ENCODE assay signal across 8 mouse cellular contexts in genomic region chr16:92697227-92697736, GRCm38 (mm10).
DNase-seq lines count a peak whose midpoint lies in the region; ATAC-seq and TF ChIP-seq lines count a peak whose summit lies in the region.

No protein-coding gene starts in this region.

- peak overlapping the region; percentile 92 for H3K4me2 ChIP-seq in forebrain, embryonic 14.5 days (ENCODE audit: low read length)
- peak overlapping the region; percentile 100 for H3K4me2 ChIP-seq in limb, embryonic 11.5 days (ENCODE audit: low read depth, severe bottlenecking)
- peak overlapping the region; percentile 98 for H3K4me2 ChIP-seq in midbrain, embryonic 11.5 days

- no peak overlapping the region for H3K27ac ChIP-seq in forebrain, embryonic 14.5 days (ENCODE audit: low read depth, low read length)
- 0 out of 2 replicates have a peak overlapping the region, but pooled peaks have one; percentile 24 for H3K27ac ChIP-seq in limb, embryonic 11.5 days (replicated peaks; ENCODE audit: low read depth, low read length)
- no peak overlapping the region for H3K27ac ChIP-seq in midbrain, embryonic 11.5 days (ENCODE audit: low read depth, low read length)
- peak overlapping the region; percentile 74 for H3K27ac ChIP-seq in spleen, adult 2 months (ENCODE audit: insufficient read depth, low read length)

- H3K4me3 ChIP-seq in forebrain, embryonic 14.5 days (ENCODE audit: low read depth, low read length) = peak overlapping the region; percentile 42
- peak overlapping the region; percentile 56 for H3K4me3 ChIP-seq in limb, embryonic 11.5 days (ENCODE audit: low read depth, low read length)
- H3K4me3 ChIP-seq in midbrain, embryonic 11.5 days (ENCODE audit: low read depth, low read length) = peak overlapping the region; percentile 50
- H3K4me3 ChIP-seq in spleen, adult 2 months (ENCODE audit: extremely low read depth, insufficient read depth, insufficient read length) = peak overlapping the region; percentile 64

- TF ChIP-seq CTCF in spleen, adult 2 months (IDR thresholded peaks at IDR 0.05; ENCODE audit: extremely low read depth, insufficient read depth, insufficient read length, insufficient replicate concordance) = no peak

- TF ChIP-seq POLR2A in spleen, adult 2 months (IDR thresholded peaks at IDR 0.05; ENCODE audit: low read depth, low read length) = no peak

- peak overlapping the region; percentile 47 for H3K9ac ChIP-seq in forebrain, embryonic 14.5 days (ENCODE audit: low read length)
- peak overlapping the region; percentile 63 for H3K9ac ChIP-seq in limb, embryonic 11.5 days (ENCODE audit: low read length)
- peak overlapping the region; percentile 55 for H3K9ac ChIP-seq in midbrain, embryonic 11.5 days (ENCODE audit: low read length)

- H3K36me3 ChIP-seq in forebrain, embryonic 14.5 days (ENCODE audit: control insufficient read depth, insufficient read depth, low read length) = no peaks in the 10 kb centered on the region
- no peaks in the 10 kb centered on the region for H3K36me3 ChIP-seq in limb, embryonic 11.5 days (ENCODE audit: control insufficient read depth, insufficient read depth, low read length)
- no peaks in the 10 kb centered on the region for H3K36me3 ChIP-seq in midbrain, embryonic 11.5 days (ENCODE audit: control insufficient read depth, insufficient read depth, low read length)
- H3K36me3 ChIP-seq in spleen, adult 2 months (ENCODE audit: control insufficient read depth, insufficient read depth, low read length) = peaks cover 2% of the 10 kb centered on the region; the same call in 1 of the 2 replicates

- no peaks in the 10 kb centered on the region for H3K9me3 ChIP-seq in forebrain, embryonic 14.5 days (replicated peaks; ENCODE audit: control insufficient read depth, low read length)
- H3K9me3 ChIP-seq in limb, embryonic 11.5 days (ENCODE audit: control insufficient read depth, low read length) = no peaks in the 10 kb centered on the region
- no peaks in the 10 kb centered on the region for H3K9me3 ChIP-seq in midbrain, embryonic 11.5 days (ENCODE audit: control insufficient read depth, low read length)

- under 1% methylated on average over 53 of the region's 53 CpGs for WGBS in forebrain, embryonic 14.5 days
- under 1% methylated on average over 53 of the region's 53 CpGs for WGBS in limb, embryonic 11.5 days
- 1% methylated on average over 51 of the region's 53 CpGs for WGBS in midbrain, embryonic 11.5 days
- under 1% methylated on average over 53 of the region's 53 CpGs for whole genome bisulfite sequencing in spleen, adult 2 months

- H3K27me3 ChIP-seq in forebrain, embryonic 14.5 days (replicated peaks; ENCODE audit: control insufficient read depth, insufficient read depth, low read length) = peaks cover 87% of the 10 kb centered on the region
- H3K27me3 ChIP-seq in limb, embryonic 11.5 days (ENCODE audit: control insufficient read depth, insufficient read depth, low read length) = peaks cover 35% of the 10 kb centered on the region
- H3K27me3 ChIP-seq in midbrain, embryonic 11.5 days (ENCODE audit: control insufficient read depth, insufficient read depth, low read length) = peaks cover 88% of the 10 kb centered on the region
- no peaks in the 10 kb centered on the region for H3K27me3 ChIP-seq in spleen, adult 2 months (ENCODE audit: control insufficient read depth, insufficient read depth, low read length)

- DNase-seq in cerebellum, adult 11 months = peak; percentile 6
- DNase-seq in cerebellum, adult 9-11 months = no peak
- DNase-seq in brain, adult 2 months (ENCODE audit: low read depth, low spot score) = peak; percentile 57
- DNase-seq in forebrain, embryonic 14.5 days (ENCODE audit: low spot score) = peak; percentile 88
- peak; percentile 86 for DNase-seq in heart, postnatal 4 days
- peak; percentile 83 for DNase-seq in limb, embryonic 11.5 days (ENCODE audit: low spot score)
- peak; percentile 94 for DNase-seq in midbrain, embryonic 11.5 days (ENCODE audit: low spot score, missing footprints)
- peak; percentile 21 to 48 for DNase-seq in spleen, adult 2 months (ENCODE audit: low read depth in 1 of 2, low spot score in 2 of 2)

- peaks cover 14% of the 10 kb centered on the region; the same call in 1 of the 2 replicates for H3K4me1 ChIP-seq in forebrain, embryonic 14.5 days (ENCODE audit: control insufficient read depth, insufficient read depth, low read length)
- H3K4me1 ChIP-seq in limb, embryonic 11.5 days (ENCODE audit: control insufficient read depth, insufficient read depth, low read length) = peaks cover 13% of the 10 kb centered on the region
- H3K4me1 ChIP-seq in midbrain, embryonic 11.5 days (ENCODE audit: control insufficient read depth, insufficient read depth, low read length) = peaks cover 20% of the 10 kb centered on the region
- peaks cover 9% of the 10 kb centered on the region for H3K4me1 ChIP-seq in spleen, adult 2 months (ENCODE audit: control insufficient read depth, insufficient read depth, insufficient read length)

- peak; percentile 89 for ATAC-seq in forebrain, embryonic 14.5 days
- peak; percentile 78 for ATAC-seq in limb, embryonic 11.5 days (ENCODE audit: insufficient number of reproducible peaks, low FRiP score, low TSS enrichment, low read depth)
- peak; percentile 85 for ATAC-seq in midbrain, embryonic 11.5 days (ENCODE audit: low FRiP score)

Comparison
In these comparisons a context has a peak if more than half of its experiments do, and no peak if none do; other contexts are left out.
1. H3K27ac ChIP-seq: peak in limb, embryonic 11.5 days (single experiment) and spleen, adult 2 months (single experiment); none in forebrain, embryonic 14.5 days (single experiment) and midbrain, embryonic 11.5 days (single experiment).
2. Peak in every context shown above with its lines, with median percentiles within 50 percentile points of each other: ATAC-seq, H3K4me2 ChIP-seq, H3K4me3 ChIP-seq and H3K9ac ChIP-seq.